Mouse (Mus musculus) cerebral cortex, adult 2 months (tissue): ENCODE measurements around the gene Tax1bp1.

Experiments used
- WGBS: fragments of 180-500 bp; shearing (Covaris S2); methylation state at CpG from one replicate; pipeline ENCODE4 v1.1.7; 2018; 5-methylcytosine and 5-hydroxymethylcytosine counted together

Tax1bp1 gene

DNA sequence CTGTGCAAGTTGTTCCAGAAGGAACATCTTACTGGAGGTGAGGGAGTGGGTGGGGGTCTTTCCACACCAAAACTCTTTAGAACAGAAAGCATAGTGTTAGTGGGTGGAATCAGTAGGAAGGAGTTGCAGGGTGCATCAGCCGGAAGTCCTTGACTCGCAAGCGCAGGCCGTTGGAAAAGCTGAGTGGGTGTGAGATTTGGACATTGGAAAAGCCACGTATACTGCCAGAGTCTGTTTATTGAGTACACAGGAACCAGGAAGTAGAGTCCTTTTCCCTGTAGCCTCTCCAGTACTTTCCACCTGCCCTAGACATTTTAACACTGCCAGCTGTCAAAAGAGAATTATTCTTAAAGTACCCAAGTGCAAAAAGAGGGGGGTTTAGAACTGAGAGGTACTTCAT, 5.7 kb upstream of the Tax1bp1 start:
- WGBS = 85% methylated on average over 5 of the region's 5 CpGs

DNA sequence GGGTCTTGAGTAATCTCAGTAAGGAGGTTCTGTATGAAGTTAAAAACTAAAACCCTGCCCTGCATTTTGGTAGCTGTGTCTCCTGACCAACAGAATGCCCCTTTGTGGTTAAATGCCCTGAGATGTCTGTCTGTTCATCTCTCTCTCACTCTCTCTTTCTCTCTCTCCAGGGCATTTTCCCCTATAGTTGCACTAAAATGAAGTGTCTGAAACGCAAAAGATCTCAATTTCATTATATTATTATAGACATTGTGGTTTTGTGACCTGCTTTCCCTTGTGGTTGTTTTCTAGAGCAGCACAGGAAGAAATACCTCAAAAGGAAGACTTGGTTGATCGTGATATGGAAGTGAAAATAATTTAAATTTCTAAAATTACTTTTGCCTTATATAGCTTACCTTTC, 966 bp upstream of the Tax1bp1 start:
- WGBS = 63% methylated on average over 2 of the region's 2 CpGs

DNA sequence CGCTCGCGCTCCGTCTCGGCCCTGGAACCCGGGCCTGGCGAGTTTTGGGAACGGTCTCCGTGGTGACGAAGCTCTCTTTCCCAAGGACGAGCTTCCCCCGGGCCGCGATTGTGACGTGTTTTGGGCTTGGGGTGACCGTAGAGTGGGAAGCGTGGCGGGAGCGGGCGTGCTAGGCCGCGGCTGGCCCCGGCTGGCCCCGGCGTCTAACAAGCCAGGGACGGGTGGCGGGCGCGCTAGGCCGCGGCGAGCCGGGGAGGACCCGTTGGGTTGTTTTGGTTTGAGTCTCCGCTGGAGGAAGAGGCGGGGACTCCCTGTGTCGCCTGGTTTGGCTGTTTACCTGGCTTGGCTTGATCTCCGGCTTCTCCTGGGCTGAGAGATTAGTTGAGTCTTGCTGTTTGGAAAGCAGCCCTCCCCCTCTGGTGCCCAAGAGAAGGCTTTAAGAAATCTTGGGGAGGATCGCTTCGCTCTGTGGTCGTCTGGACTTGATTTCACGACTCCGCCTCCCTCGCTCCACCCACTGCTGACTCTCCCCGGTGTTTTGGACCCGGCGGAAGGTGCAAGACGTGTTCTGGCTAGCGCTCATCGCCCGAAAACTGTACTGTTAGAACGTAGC, 474 bp downstream of the Tax1bp1 start:
- whole genome bisulfite sequencing = under 1% methylated on average over 52 of the region's 52 CpGs

DNA sequence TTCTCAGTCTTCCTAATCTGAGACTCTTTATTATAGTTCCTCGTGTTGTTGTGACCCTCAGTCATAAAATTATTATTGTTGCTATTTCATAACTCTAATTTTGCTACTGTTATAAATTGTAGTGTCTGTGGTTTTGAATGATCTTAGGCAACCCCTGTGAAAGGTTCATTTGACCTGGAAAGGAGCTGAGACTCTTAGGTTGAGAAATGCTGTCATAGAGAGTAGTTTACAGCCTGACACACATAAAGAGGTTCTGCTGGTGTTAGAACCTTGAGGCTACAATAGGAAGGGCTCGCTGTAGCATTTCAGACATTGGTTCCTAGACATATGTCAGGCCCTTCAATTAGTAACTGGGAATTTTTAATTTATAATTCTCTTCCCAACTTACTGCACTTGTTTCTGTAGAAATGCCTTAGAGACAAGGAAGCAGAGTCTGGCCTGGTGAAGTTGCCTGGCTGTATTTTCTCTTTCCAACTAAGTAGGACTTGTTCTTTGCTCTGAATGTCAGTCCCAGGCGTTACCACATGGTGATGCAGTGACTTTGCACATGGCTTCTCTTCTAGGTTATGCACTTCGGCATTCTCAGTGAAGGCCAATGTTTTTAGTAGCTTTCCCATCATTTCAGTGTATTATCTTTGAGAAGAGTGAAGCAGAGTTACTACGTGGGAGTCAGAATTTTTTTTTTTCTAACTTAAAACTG, 4.1 kb downstream of the Tax1bp1 start:
- 54% methylated on average over 5 of the region's 5 CpGs for WGBS

DNA sequence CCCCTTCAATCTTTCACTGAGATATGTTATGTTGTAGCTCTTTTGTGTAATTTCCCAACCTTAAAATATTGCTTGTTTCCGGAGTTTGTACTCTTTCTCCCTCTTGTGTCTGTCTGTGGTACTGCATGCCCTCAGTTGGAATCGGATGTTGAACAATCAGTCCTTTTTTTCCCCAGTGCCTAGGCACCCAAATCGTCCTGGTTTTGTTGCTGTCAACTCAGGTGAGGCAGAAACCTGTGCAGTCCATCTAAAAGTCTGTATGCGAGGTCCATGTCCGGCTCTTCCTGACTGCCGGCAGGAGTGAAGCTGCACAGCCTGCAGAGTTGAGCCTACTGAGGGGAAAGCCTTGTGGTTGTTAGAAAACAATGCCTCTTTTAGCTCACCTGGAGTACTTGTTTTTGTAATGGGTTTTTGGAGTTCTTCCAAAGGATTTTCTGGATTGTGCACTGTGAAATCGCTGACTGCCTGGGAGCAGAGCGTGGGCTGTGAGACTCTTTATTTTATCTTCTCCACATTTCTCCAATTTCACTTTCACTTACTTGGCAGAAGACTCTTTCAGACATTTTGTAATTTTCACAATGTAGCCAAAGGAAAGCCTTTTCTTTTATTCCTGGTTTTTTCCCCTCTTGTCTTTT, 11.4 kb downstream of the Tax1bp1 start:
- 33% methylated on average over 8 of the region's 8 CpGs for WGBS

DNA sequence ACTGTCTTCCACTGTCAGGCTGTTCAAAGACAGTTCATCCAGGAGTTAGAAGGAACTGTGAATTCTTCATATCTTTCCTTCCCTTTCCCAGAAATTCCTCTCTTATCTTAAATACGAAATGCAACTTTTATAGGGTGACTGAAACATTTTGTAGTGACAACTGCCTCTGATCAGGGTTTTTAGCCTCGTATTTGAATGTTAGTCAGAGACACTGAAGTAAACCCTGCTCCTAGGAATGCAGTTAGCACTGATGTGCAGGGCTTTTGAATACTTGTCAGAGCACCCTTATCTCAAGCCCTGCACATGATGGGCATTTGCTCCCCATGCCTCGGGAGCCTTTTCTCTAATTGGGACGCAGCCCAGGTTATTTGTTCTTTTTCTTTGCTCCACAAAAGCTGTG, 16.8 kb downstream of the Tax1bp1 start:
- WGBS = 68% methylated on average over 4 of the region's 4 CpGs

DNA sequence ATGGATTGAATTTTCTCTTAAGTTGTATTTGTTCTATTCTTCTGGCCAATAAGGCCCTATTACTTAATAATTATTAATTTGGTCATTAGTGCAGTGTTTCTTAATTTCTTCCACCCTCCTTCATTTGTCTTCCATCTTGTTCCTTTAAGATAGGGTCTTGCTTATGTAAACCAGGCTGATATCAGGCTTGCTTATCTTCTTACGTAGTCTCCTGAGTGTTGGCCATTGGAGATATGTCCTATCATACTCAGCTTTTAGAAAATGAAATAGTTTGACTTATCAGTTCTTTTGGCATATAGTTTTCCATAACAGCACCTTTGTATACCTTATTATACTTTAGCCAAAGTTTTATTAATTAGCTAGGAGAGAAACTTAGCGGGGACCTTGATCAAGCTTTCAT, 21.1 kb downstream of the Tax1bp1 start:
- WGBS = 98% methylated on average over 2 of the region's 2 CpGs

DNA sequence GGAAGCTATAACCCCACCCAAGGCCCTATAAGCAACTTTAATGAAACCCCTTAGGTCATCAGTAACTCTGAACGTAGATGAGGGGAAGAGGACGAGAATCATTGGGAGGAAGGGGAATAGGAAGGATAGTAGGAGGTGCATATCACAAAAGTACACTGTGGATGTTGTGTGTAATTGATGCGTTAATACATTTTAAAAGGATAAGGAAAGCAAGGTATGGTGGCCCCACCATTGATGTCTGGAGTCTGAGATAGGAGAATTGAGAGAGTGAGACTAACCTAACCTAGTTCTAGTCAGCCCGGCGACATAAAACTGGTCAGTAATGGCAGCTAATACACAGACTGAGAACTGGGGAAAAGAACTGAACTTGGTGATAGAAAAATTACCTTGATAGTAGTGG, 39.3 kb downstream of the Tax1bp1 start:
- 95% methylated on average over 5 of the region's 5 CpGs for WGBS

DNA sequence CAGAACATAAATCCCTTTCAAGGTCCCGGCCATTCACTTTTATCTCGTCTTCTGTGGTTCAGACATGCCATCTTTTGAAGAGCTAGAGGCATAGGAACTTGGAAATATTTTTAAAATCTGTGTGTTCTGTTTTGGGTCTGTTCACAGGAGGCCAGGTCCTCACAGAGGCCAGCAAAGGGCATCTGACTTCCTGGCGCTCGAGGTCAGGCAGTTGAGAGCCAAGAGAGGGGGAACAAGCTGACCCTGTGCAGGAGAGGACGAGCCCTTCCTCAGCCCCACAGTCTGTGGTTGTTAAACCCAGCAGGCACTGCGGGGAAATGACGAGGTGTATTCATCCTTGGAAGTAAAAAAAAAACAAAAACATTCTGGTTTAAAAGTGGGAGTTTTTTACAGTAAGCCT, 51.7 kb downstream of the Tax1bp1 start:
- 61% methylated on average over 7 of the region's 7 CpGs for WGBS

DNA sequence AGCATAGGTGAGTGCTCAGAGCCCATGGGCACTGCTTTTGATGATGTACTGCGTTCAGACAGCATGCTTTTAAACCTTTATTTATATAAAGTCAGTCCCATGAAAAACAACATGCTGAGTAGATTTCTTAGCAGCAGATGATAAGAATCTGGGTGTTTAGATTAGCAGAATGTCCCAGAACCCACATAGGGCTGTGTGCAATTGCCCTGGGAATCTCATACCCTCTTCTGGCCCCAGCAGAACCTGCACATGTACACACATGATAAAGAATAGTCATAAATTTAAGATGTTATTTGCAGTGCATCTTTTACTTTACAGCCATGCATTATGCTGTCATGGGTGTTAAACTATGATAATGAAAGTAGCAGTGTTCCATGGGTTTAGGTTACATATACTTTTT, 57.3 kb downstream of the Tax1bp1 start:
- 63% methylated on average over 1 of the region's 1 CpGs for WGBS

DNA sequence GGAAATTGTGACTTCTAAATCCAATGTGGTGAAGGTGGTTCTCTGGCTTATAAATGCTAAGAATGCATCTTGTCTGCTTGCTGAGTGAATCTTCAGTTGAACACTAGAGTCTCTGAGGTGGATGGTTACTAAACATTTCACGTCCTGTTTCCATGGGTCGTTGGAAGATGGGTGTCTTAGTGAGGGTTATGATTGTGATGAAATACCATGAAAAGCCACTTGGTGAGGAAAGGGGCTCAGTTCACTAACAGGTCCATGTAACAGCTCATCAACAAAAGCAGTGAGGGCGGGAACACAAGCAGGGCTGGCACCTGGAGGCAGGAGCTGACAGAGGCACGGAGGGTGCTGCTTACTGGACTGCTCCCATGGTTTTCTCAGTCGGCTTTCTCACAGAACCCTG, 59.6 kb downstream of the Tax1bp1 start:
- 71% methylated on average over 5 of the region's 5 CpGs for WGBS

DNA sequence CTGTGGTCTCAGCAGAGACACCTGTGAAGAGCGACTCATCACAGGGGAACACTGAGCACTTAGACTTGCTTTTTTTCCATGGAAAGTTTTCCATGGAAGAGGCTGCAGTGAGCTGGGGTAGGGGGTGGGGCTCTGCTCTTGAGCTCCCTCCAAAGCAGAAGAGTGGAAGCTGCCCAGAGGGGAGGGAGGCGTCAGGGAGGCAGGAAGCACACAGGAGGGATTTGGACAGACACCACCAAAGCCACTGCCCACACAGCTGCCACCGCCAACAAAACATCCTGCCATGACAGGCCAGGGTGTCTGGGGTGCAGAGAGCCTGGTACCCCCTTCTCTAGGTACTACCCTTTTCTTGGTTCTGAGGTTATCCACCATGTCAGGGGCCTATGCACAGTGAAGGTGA, 61.8 kb downstream of the Tax1bp1 start:
- WGBS = 50% methylated on average over 3 of the region's 3 CpGs

DNA sequence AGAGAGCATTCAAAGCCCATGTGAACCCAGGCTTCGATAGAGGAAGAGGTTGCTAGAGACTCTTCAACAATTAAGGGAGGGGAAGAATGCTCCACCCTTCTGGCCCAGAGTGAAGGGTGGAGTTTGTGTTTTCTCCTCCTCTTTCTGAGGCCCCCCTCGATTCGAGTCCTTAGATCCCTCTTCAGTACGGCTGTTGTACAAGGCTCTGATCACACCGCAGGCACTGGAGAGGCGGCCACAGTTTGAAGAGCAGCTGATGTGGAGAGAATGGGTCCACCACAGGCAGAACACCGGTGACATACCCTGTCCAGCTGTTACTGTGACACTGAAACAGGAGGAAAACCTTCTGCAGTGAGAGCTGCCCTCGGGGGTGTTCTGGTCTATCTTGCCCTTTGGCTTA, 62.4 kb downstream of the Tax1bp1 start:
- 88% methylated on average over 8 of the region's 8 CpGs for WGBS

DNA sequence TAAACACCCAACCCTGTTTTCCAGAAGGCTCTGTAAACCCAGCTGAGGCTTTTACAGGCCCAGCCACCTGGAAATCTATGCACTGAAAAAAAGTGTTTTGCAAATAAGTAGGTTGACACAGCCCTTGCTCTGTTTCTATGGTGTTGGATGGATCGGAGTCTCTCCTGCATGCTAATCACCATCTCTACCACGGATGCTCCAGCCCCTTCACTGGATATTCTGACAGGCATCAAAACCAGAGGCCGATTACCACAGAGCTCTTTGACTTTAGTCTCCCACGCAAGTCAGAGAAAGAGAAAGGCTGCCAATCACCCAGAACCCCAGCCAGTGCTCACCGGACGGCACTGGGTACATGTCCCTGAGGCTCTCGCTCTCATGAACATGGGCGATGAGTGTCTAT, 63.5 kb downstream of the Tax1bp1 start:
- 71% methylated on average over 8 of the region's 8 CpGs for WGBS

DNA sequence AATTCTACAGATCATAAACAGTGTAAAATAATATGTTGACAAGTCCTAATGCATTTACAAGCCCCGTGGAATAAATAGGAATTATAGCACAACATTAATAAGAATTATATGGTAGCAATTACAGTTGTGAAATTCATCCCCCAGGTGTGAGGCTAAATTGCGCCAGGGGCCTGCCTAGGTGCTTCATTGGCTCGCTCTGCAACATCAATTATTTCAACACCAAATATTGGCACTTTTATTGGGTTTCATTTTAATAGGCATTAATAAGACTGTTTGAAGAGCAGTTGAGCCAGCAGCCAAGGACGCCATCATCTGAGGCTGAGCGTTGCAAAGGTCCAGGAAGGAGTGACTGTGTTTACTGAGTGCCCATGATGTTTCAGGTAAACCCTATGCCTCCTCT, 65.0 kb downstream of the Tax1bp1 start:
- WGBS = 92% methylated on average over 5 of the region's 5 CpGs

DNA sequence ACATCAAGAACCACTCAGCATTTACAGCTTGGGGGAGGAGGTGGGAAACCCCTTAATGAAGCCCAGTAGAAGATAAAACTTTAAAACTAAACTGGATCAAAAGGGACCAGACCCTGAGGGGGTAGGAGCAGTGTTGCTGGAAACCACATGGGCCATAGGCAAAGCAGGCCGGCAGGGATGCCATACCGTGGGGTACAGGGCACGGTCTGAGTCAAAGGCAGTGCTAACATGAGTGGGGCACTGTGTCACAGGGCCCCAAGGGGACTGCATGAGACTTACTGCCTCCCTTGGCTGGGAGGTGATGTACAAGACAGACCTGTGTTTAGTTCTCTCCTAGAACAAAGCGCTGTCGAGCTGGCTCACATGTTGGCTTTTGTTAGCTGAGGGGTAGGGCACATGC, 66.0 kb downstream of the Tax1bp1 start:
- WGBS = 94% methylated on average over 5 of the region's 5 CpGs

DNA sequence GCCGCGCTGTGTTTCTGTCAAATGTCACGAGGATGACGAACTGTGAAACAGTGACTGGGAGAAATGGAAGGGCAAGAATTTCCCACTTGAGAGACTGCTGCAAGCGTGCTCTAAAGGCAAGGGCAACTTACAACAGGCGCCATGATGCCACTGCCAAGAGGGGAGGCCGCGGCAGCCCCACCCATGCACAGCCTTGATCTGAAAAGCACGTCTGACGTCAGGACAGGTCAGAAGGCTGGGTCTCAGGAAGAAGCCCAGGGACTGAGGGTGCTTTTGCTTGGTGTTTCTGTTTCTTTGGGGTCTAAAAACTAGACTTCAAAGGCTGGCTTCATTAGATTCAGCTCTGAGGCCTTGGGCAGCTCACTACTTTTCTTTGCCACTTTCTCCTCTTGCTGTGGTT, 76.8 kb downstream of the Tax1bp1 start:
- 82% methylated on average over 10 of the region's 10 CpGs for WGBS

DNA sequence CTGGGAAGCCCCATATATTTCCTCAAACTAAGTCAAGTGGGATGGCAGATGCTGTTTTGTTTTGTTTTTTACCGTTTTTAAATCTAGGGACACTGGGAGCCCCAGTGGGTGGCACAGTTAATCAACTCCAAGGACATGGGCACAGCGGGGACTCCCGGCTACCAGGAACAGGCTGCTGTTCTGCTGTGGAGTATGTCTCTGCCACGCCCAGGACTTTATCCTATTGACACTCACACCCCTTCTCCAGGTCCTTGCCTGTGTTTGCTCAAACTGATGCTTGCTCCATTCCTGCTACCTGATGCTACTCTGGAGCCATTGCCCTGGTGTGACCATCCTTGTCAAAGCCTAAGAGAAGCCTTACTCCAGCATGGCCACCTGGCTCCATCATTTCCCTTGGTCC, 77.3 kb downstream of the Tax1bp1 start:
- WGBS = 87% methylated on average over 4 of the region's 4 CpGs

DNA sequence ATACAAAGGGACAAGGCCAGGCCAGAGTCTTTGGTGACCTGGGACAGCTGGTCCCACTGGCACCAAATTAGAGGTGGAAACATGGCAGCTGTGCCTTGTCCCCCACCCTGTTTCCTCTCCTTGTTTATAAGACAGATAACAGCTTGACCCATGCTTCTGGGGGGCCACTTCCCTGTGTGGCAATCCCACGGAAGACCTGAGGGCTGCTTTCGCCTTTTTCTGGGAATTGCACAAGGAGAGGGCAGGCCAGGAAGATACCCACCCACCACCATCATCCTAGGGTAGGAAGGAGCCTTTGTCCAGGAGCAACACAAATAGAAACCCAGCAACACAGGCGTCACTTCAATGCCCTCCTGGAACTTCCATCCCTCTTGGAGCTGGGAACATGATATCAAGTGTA, 78.9 kb downstream of the Tax1bp1 start:
- WGBS = 83% methylated on average over 3 of the region's 3 CpGs

DNA sequence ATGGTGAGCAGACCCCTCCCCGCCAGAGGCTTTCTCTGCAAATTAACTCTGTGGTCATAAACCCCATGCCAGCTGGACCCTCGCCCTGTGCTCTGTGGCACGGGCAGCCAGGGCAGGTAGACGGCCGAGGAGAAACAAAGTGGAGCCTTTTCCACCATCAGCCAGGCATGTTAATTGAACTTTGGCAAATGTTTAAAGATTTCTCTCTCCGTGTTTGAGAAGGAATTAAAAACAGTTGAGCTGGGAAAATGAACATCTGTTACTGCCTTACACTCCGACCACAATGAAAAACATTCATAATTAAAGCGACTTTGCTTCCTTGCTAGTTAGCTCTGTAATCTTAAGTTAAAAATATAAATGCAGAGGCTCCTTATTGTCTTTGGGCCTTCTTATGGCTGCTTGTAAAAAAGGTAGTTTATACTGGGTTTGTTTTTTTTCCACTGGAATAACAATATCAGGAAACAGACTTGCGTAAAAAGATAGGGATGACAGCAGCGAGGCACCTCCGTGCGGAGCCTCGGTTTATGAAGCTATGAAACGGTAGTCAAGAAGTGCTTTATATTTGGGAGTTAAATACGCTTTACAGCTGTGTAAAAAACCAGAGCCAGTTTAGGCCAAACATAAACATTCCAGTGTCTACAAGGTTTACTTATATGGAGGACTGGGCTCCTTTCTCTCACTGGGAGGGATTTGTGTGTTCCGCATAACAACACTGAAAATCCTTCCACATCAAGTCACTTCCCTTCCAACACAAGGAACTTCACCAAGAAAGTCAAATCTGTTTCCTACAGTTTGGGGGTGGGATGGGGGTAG, 81.7 kb downstream of the Tax1bp1 start:
- 38% methylated on average over 16 of the region's 16 CpGs for WGBS

DNA sequence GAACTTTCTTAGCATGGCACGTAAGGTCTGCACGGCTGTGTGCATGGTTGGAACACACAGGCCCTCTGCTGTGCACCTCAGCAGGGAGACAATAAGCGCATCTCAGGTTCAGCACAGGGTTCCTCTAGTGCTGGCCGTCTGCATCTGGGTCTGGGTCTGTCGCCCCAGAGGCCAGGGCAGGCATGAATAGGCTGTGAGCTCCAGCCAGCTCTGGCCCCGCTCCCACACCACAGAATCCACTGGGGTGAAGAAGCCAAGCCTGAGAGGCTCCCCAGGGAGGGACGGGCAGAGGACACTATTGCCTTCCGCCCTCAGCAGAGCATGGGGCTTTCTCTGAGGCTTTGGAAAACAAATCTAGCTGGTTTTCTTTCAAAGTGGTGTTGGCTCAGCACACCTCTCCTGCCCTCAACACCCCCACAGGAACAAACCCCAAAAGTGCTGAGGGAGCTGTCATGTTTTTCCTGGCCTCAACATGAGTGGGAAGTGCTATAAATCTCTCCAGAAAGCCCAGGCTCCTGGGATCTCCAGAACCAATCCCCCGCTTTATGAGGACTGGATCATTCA, 82.6 kb downstream of the Tax1bp1 start:
- 66% methylated on average over 9 of the region's 9 CpGs for WGBS

DNA sequence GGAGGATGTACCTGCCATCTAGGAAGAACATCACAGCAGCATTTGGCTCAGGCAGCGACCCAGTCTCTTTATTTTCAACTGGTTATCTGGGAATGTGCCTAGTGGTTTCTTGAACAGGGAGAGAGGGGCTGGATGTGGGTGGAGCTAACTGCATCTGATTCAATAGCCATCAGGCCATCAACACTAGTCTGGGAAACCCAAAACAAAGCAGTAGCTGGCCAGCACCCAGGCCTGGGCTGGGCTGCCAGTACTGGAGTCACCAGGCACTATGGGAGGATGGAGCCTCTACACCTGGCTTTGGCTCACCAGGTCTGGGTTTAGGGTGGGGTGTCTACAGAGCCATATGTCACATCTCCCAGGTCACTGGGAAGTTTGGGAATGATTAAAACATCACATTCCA, 83.2 kb downstream of the Tax1bp1 start:
- 71% methylated on average over 1 of the region's 1 CpGs for WGBS
